ENCODE assay signal across 8 mouse cellular contexts in the genomic region with DNA sequence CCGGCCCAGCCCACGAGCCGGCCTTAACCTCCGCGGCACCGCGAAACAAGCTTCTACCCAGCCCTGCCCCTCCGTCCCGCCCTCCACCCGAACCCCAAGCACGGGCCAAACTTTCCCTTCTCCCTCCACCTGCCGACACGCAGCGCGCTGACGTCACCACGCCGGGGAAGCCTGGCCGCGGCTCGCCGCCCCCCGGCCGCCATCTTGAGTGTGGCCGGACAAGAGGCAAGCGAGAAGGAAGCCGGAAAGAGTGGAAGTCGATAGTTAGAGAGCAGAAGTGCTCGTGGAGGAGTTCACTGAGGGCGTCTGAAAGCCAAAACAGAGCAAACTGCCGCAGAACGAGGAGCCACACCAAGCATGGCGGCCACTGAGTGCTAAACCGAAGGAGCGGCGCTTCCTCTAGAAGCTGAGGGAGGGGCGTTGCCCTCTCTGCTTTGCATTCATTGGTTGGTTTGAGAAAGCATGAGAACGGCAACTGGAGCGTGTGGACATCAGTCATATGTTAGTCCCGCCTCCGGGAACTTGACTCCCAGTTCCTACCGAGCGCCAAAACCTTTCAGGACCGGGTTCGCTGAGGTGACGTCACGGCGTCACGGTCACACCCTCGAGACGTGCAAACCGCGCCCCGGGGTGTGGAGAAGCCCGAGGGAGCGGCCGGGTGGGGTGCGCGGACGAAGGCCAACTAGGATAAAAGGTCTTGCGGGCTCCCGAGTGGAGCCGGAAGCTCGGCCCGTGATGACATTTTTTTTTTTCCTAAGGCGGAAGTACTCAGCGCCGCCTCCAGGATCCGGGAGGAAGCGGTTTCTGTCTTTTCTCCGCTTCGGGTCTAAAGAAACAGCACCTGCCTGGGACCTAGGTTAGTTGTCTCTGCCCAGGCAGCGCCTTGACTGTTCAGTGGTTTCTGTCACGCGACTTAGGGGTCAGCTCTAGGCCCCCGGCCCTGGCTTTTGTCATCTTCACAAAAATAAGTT. TPM values are rescaled to one million over a fixed set of nuclear protein-coding genes. Genes with fewer than 3 reads are reported as not detected.
DNase-seq lines count a peak whose midpoint lies in the region; ATAC-seq lines count a peak whose summit lies in the region.

TSS of gene Oxsr1 (minus strand) at position 139 of the 971 bp plus-strand sequence.

- WGBS in hindbrain, embryonic 11.5 days: under 1% methylated on average over 75 of the region's 76 CpGs

- H3K4me3 ChIP-seq in hindbrain, embryonic 11.5 days (ENCODE audit: low read depth, low read length): peak within 1 kb of the TSS; percentile 93

- peak within 1 kb of the TSS; percentile 96 for H3K4me2 ChIP-seq in hindbrain, embryonic 11.5 days (replicated peaks; ENCODE audit: low read depth, low read length)

- peak; percentile 99 for DNase-seq in Muller cell, postnatal 12 days (ENCODE audit: inconsistent ontology term)
- DNase-seq in cerebellum, adult 9-11 months: peak; percentile 100
- peak; percentile 99 to 100 for DNase-seq in frontal cortex, adult 2 months (ENCODE audit: extremely low spot score in 1 of 2, low spot score in 1 of 2)
- peak; percentile 96 for DNase-seq in hindbrain, embryonic 11.5 days (ENCODE audit: low spot score)
- peak; percentile 99 for DNase-seq in layer of hippocampus, postnatal 10 days (ENCODE audit: low spot score in 2 of 2)
- DNase-seq in lung, postnatal 10 days: peak; percentile 99
- DNase-seq in ovary, postnatal 36 days (ENCODE audit: low spot score): peak; percentile 99
- peak; percentile 98 for DNase-seq in thymus, postnatal 25 days

- H3K27me3 ChIP-seq in hindbrain, embryonic 11.5 days (ENCODE audit: control insufficient read depth, insufficient read depth, low read length): no peaks in the 10 kb centered on the region

- no peaks in the 10 kb centered on the region; the same call in 1 of the 2 replicates for H3K4me1 ChIP-seq in hindbrain, embryonic 11.5 days (replicated peaks; ENCODE audit: control insufficient read depth, insufficient read depth, low read length)

- H3K9me3 ChIP-seq in hindbrain, embryonic 11.5 days (ENCODE audit: control insufficient read depth, low read length): no peaks in the 10 kb centered on the region

- ATAC-seq in hindbrain, embryonic 11.5 days (ENCODE audit: low FRiP score): peak; percentile 98

- no peaks in the 10 kb centered on the region for H3K36me3 ChIP-seq in hindbrain, embryonic 11.5 days (ENCODE audit: control insufficient read depth, insufficient read depth, low read length)

- H3K9ac ChIP-seq in hindbrain, embryonic 11.5 days (ENCODE audit: low read depth, low read length): peak within 1 kb of the TSS; percentile 87

- H3K27ac ChIP-seq in hindbrain, embryonic 11.5 days (ENCODE audit: low read depth, low read length): peak within 1 kb of the TSS; percentile 76

RNA-seq across cellular contexts. Expression of gene Oxsr1, which starts in this region (rescaled TPM):
- polyA plus RNA-seq in frontal cortex, adult 2 months (2012; rRNA removed): 46.6 and 51.5 TPM in 2 replicates
- polyA plus RNA-seq in hindbrain, embryonic 11.5 days (2014; fragmentation: Nextera tagmentation; extraction: Ambion mirVana): 15.6 and 17.1 TPM in 2 replicates
- 10 to 100 TPM; 37.1 to 41.5 TPM for total RNA-seq in layer of hippocampus, postnatal 10 days (2021)

Comparison
In these comparisons a context has a peak if more than half of its experiments do, and no peak if none do; other contexts are left out.
1. Peak in every context shown above with its lines: DNase-seq, ATAC-seq, H3K4me3 ChIP-seq and H3K27ac ChIP-seq.